Mouse (Mus musculus): ENCODE measurements at regions not wholly inside any gene's neighbourhood (a gene's known extent, or its start where the extent isn't known, plus 50 kb on each side); places are given as distances from the start of the nearest gene placed in this dataset.

DNA sequence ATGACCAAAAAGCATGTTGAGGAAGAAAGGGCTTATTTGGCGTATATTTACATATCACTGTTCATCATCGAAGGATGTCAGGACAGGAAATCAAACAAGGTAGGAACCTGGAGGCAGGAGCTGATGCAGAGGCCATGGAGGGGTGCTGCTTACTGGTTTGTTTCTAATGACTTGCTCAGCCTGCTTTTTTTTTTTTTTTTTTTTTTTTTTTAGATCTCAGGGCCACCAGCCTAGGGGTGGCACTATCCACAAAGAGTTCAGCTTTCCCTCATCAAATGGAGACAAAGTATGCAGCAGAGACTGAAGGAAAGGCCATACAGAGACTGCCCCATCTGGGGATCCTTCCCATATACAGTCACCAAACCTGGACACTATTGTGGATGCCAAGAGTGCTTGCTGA, 106.8 kb upstream of the Ccdc54 start:
- Histone ChIP-seq H3K4me1 (ENCODE audit: control insufficient read depth, insufficient read depth, low read length) (no peaks in the 10 kb centered on the region), H3K27ac (ENCODE audit: insufficient read depth, low read length) (no peak overlapping the region), H3K36me3 (ENCODE audit: control insufficient read depth, insufficient read depth, low read length, poor library complexity, severe bottlenecking) (no peaks in the 10 kb centered on the region), H3K9me3 (replicated peaks; ENCODE audit: control insufficient read depth, insufficient read depth, low read length, poor library complexity, severe bottlenecking) (no peaks in the 10 kb centered on the region), H3K4me3 (ENCODE audit: low read depth, low read length) (no peak overlapping the region), H3K27me3 (ENCODE audit: control insufficient read depth, insufficient read depth, low read length, poor library complexity, severe bottlenecking) (no peaks in the 10 kb centered on the region), H3K9ac (ENCODE audit: low read depth, poor library complexity, severe bottlenecking) (no peak overlapping the region)
- TF ChIP-seq CTCF (IDR thresholded peaks at IDR 0.05; ENCODE audit: low read depth, low read length), result no peak
- no peak for TF ChIP-seq EP300 (IDR thresholded peaks at IDR 0.05; ENCODE audit: insufficient read depth, low read depth, low read length)
- no peak for TF ChIP-seq POLR2A (IDR thresholded peaks at IDR 0.05; ENCODE audit: insufficient read depth, low read length)

DNA sequence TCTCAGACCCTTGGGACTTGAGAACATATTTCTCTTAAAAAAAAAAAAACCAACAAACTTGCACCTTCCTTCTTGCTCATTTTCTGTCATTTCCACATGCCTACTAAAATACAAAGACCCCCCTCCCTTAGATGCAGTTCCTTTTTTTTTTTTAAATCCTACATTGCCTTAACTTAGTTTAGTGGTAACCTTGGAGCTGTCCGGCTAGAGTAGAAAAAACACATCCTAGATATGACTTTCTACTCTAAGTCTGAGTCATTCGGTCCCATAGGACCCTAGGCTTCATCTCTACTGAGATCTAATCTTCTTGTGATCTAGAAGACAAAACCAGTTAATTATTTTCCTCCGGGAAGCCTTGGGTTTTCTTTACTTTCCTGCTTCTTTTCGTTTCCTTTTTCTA, 105.1 kb upstream of the Ccdc54 start:
- Histone ChIP-seq H3K4me1 (ENCODE audit: control insufficient read depth, insufficient read depth, low read length) (no peaks in the 10 kb centered on the region), H3K4me3 (ENCODE audit: low read depth, low read length) (no peak overlapping the region), H3K36me3 (ENCODE audit: control insufficient read depth, insufficient read depth, low read length, poor library complexity, severe bottlenecking) (no peaks in the 10 kb centered on the region), H3K9ac (ENCODE audit: low read depth, poor library complexity, severe bottlenecking) (no peak overlapping the region), H3K27me3 (ENCODE audit: control insufficient read depth, insufficient read depth, low read length, poor library complexity, severe bottlenecking) (no peaks in the 10 kb centered on the region), H3K27ac (ENCODE audit: insufficient read depth, low read length) (no peak overlapping the region), H3K9me3 (replicated peaks; ENCODE audit: control insufficient read depth, insufficient read depth, low read length, poor library complexity, severe bottlenecking) (no peaks in the 10 kb centered on the region)
- TF ChIP-seq EP300 (IDR thresholded peaks at IDR 0.05; ENCODE audit: insufficient read depth, low read depth, low read length), result no peak
- TF ChIP-seq CTCF (IDR thresholded peaks at IDR 0.05; ENCODE audit: low read depth, low read length), result no peak
- TF ChIP-seq POLR2A (IDR thresholded peaks at IDR 0.05; ENCODE audit: insufficient read depth, low read length), result no peak

DNA sequence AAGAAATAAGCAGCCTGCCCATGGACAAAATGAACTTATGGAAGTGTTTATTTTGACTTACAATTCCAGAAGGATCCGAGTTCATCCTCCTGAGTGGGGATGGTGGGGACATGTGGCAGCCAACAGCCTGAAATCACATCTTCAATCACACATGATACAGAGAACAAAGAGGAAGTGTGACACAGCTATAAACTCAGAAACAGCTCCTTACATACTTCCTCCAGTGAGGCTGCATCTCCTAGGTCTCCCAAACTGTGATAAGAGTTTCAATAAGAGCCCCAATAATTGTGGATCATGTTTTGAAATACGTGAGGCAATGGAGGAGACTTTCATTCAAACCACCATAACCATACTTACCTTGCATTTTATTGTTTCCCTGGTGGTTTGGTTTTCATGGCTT, 103.1 kb upstream of the Ccdc54 start:
- no peak overlapping the region for H3K9ac ChIP-seq (ENCODE audit: low read depth, poor library complexity, severe bottlenecking)
- no peaks in the 10 kb centered on the region for H3K4me1 ChIP-seq (ENCODE audit: control insufficient read depth, insufficient read depth, low read length)
- no peak overlapping the region for H3K4me3 ChIP-seq (ENCODE audit: low read depth, low read length)
- TF ChIP-seq CTCF (IDR thresholded peaks at IDR 0.05; ENCODE audit: low read depth, low read length) (no peak), EP300 (IDR thresholded peaks at IDR 0.05; ENCODE audit: insufficient read depth, low read depth, low read length) (no peak), POLR2A (IDR thresholded peaks at IDR 0.05; ENCODE audit: insufficient read depth, low read length) (no peak)
- no peaks in the 10 kb centered on the region for H3K9me3 ChIP-seq (replicated peaks; ENCODE audit: control insufficient read depth, insufficient read depth, low read length, poor library complexity, severe bottlenecking)
- no peak overlapping the region for H3K27ac ChIP-seq (ENCODE audit: insufficient read depth, low read length)
- no peaks in the 10 kb centered on the region for H3K27me3 ChIP-seq (ENCODE audit: control insufficient read depth, insufficient read depth, low read length, poor library complexity, severe bottlenecking)
- H3K36me3 ChIP-seq (ENCODE audit: control insufficient read depth, insufficient read depth, low read length, poor library complexity, severe bottlenecking), result no peaks in the 10 kb centered on the region

DNA sequence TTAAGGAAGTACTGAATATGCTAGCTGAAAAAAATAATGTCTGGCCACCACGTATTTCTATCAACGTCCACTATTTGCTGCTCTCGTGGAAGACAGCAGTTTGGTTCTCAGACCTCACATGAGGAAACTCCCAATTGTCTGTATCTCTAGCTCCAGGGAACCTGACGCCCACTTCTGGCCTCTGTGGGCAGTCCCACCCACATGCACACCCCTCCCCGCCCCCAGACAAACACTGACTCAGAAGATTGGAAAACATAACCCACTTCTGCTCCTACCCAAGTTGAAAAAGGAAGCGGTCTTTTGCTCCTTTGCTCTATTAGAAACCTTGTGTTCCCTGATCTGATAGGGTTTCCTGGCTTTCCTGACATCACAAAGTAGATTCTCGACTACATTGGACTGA, 99.9 kb upstream of the Ccdc54 start:
- Histone ChIP-seq H3K27me3 (ENCODE audit: control insufficient read depth, insufficient read depth, low read length, poor library complexity, severe bottlenecking) (no peaks in the 10 kb centered on the region), H3K4me3 (ENCODE audit: low read depth, low read length) (no peak overlapping the region), H3K36me3 (ENCODE audit: control insufficient read depth, insufficient read depth, low read length, poor library complexity, severe bottlenecking) (no peaks in the 10 kb centered on the region), H3K9me3 (replicated peaks; ENCODE audit: control insufficient read depth, insufficient read depth, low read length, poor library complexity, severe bottlenecking) (no peaks in the 10 kb centered on the region), H3K27ac (ENCODE audit: insufficient read depth, low read length) (no peak overlapping the region), H3K9ac (ENCODE audit: low read depth, poor library complexity, severe bottlenecking) (no peak overlapping the region), H3K4me1 (ENCODE audit: control insufficient read depth, insufficient read depth, low read length) (no peaks in the 10 kb centered on the region)
- TF ChIP-seq POLR2A (IDR thresholded peaks at IDR 0.05; ENCODE audit: insufficient read depth, low read length) (no peak), EP300 (IDR thresholded peaks at IDR 0.05; ENCODE audit: insufficient read depth, low read depth, low read length) (no peak), CTCF (IDR thresholded peaks at IDR 0.05; ENCODE audit: low read depth, low read length) (no peak)

DNA sequence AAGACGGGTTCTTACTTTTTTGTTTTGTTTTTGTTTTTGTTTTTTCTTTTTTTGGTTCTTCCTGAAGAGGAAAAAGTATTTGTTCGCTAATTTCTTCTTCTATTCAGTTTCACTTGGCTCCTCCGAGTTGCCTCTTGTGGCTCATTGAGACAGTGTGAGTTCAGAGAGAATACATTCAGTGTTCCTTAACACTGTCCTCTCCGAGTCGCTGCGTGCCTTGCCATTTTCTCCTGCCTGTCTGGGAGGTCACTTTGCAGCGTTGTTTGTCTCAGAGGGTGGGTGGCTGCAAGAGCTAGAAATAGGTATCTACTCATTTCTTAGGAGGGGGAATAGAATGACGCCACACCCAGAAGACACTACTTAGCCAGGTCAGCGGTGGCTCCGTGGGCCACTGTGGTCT, 98.6 kb upstream of the Ccdc54 start:
- no peaks in the 10 kb centered on the region for H3K4me1 ChIP-seq (ENCODE audit: control insufficient read depth, insufficient read depth, low read length)
- H3K27ac ChIP-seq (ENCODE audit: insufficient read depth, low read length), result no peak overlapping the region
- no peaks in the 10 kb centered on the region for H3K36me3 ChIP-seq (ENCODE audit: control insufficient read depth, insufficient read depth, low read length, poor library complexity, severe bottlenecking)
- no peak overlapping the region for H3K4me3 ChIP-seq (ENCODE audit: low read depth, low read length)
- TF ChIP-seq POLR2A (IDR thresholded peaks at IDR 0.05; ENCODE audit: insufficient read depth, low read length), result no peak
- TF ChIP-seq CTCF (IDR thresholded peaks at IDR 0.05; ENCODE audit: low read depth, low read length), result no peak
- TF ChIP-seq EP300 (IDR thresholded peaks at IDR 0.05; ENCODE audit: insufficient read depth, low read depth, low read length), result no peak
- no peaks in the 10 kb centered on the region for H3K9me3 ChIP-seq (replicated peaks; ENCODE audit: control insufficient read depth, insufficient read depth, low read length, poor library complexity, severe bottlenecking)
- no peaks in the 10 kb centered on the region for H3K27me3 ChIP-seq (ENCODE audit: control insufficient read depth, insufficient read depth, low read length, poor library complexity, severe bottlenecking)
- no peak overlapping the region for H3K9ac ChIP-seq (ENCODE audit: low read depth, poor library complexity, severe bottlenecking)

DNA sequence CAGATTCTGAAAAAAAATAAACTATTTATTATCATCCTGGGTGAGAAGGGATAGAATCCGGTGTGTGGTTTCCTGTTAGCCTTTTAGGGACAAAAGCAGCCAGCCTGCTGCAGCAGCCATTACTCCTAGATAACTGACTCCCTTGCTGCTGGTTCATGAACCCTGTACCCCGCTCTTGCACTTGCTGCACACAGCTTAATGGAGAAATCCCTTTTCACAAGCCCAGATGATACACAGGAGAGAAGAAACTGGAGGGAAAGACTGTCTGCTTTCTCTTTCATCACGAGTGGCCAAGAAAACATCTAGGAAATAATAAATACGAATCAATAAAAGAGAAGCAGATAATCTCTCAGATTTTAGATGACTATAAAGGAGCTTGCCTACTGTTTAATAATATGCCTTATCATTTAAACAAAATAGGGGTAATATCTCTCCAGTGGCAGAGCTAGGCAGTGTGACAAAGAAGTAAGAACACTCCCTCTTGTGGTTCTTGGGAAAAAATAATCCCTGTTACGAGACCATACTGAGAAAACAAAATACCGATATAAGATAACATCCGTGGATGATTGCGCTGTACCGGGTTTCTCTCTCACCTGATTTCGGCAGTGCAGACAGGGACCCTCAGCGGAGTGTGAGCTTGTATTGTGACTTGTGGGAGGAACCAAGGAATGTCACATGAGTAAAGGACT, 98.0 kb upstream of the Ccdc54 start:
- TF ChIP-seq CTCF (IDR thresholded peaks at IDR 0.05; ENCODE audit: low read depth, low read length) (no peak), EP300 (IDR thresholded peaks at IDR 0.05; ENCODE audit: insufficient read depth, low read depth, low read length) (no peak), POLR2A (IDR thresholded peaks at IDR 0.05; ENCODE audit: insufficient read depth, low read length) (no peak)
- no peak overlapping the region for H3K27ac ChIP-seq (ENCODE audit: insufficient read depth, low read length)
- H3K27me3 ChIP-seq (ENCODE audit: control insufficient read depth, insufficient read depth, low read length, poor library complexity, severe bottlenecking), result no peaks in the 10 kb centered on the region
- no peaks in the 10 kb centered on the region for H3K9me3 ChIP-seq (replicated peaks; ENCODE audit: control insufficient read depth, insufficient read depth, low read length, poor library complexity, severe bottlenecking)
- no peaks in the 10 kb centered on the region for H3K36me3 ChIP-seq (ENCODE audit: control insufficient read depth, insufficient read depth, low read length, poor library complexity, severe bottlenecking)
- H3K9ac ChIP-seq (ENCODE audit: low read depth, poor library complexity, severe bottlenecking), result no peak overlapping the region
- H3K4me1 ChIP-seq (ENCODE audit: control insufficient read depth, insufficient read depth, low read length), result no peaks in the 10 kb centered on the region
- H3K4me3 ChIP-seq (ENCODE audit: low read depth, low read length), result no peak overlapping the region
